Mouse (Mus musculus) embryonic fibroblast, embryonic 13.5 days (primary cell): ENCODE measurements around the gene Zcchc13.

Experiments used
- CTCF ChIP-seq: IDR thresholded peaks from 2 replicates; pipeline ENCODE4 v1.5.1; 2011; ENCODE audit warnings: mild to moderate bottlenecking, control low read depth, low read length, moderate library complexity, borderline replicate concordance; ENCODE audit not compliant: insufficient read depth
- POLR2A ChIP-seq: IDR thresholded peaks from 2 replicates; pipeline ENCODE4 v1.6.1; 2011; ENCODE audit warnings: low read depth, mild to moderate bottlenecking, control low read depth, low read length, moderate library complexity

- TF ChIP-seq CTCF: no peak
- TF ChIP-seq POLR2A: no peak
Observed at GRCm38 (mm10) chrX:103674674-103675073, 44.3 kb downstream of the Zcchc13 start.
